In the genomic region with DNA sequence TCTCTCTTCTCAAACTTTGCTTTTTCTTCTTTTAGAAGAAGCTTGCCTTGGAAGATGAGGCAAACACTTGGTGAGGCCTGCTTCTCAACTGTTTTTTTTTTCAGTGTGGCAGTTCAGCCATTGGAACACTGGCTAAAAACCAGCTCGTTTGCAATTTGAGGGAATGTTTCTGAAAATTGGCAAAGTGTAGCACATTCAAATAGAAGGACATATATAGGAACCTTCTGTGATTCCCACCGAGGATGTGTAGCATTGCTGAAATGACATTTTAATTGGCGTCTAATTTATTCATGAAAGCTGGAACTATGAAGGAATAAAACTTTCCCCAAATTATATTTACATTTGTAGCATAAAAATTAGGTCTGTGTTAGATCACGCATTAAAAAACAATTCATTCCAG, we compare ENCODE assay signal across 25 mouse cellular contexts. TPM values are rescaled to one million over a fixed set of nuclear protein-coding genes. Genes with fewer than 3 reads are reported as not detected.
DNase-seq lines count a peak whose midpoint lies in the region; ATAC-seq lines count a peak whose summit lies in the region.
"Had no signal": no experiment of that assay in that cellular context is flagged by ENCODE, and none has a peak within 500 bp of the region (broad histone marks: within the 10 kb centered on the region; RNA-seq: fewer than 3 reads in every experiment).

No protein-coding gene starts in this region.

- H3K4me3 ChIP-seq in forebrain, embryonic 16.5 days (replicated peaks; ENCODE audit: low read length) = no peak overlapping the region
- no peak overlapping the region for H3K4me3 ChIP-seq in forebrain, embryonic 15.5 days
- H3K4me3 ChIP-seq: embryonic facial prominence, embryonic 10.5 days; embryonic facial prominence, embryonic 12.5 days had no signal

- H3K36me3 ChIP-seq in forebrain, embryonic 16.5 days (ENCODE audit: control insufficient read depth, insufficient read depth) = no peaks in the 10 kb centered on the region
- no peaks in the 10 kb centered on the region for H3K36me3 ChIP-seq in forebrain, embryonic 15.5 days
- H3K36me3 ChIP-seq: embryonic facial prominence, embryonic 10.5 days; embryonic facial prominence, embryonic 12.5 days; G1E had no signal

- H3K9ac ChIP-seq in forebrain, embryonic 16.5 days (replicated peaks; ENCODE audit: low read depth, low read length) = no peak overlapping the region
- H3K9ac ChIP-seq in forebrain, embryonic 15.5 days (replicated peaks) = no peak overlapping the region
- H3K9ac ChIP-seq: embryonic facial prominence, embryonic 12.5 days had no signal

- no peak for DNase-seq in frontal cortex, postnatal 25 days (ENCODE audit: low spot score in 2 of 2)
- DNase-seq in brain, embryonic 18.5 days (ENCODE audit: low read depth, low spot score) = peak; percentile 20
- DNase-seq in layer of hippocampus, adult 18-20 months (ENCODE audit: low spot score in 2 of 2) = no peak
- no peak for DNase-seq in adrenal gland, adult 8-10 months
- DNase-seq: adrenal gland, postnatal 10 days; adrenal gland, postnatal 25 days; B cell, adult 2 months; cerebellum, adult 11-12 months; cerebellum, adult 2 months; cerebellum, adult 9-10 months; cerebellum, postnatal 10 days; cerebellum, postnatal 25 days had no signal

- H3K9me3 ChIP-seq in forebrain, embryonic 16.5 days (ENCODE audit: control insufficient read depth, low read length) = no peaks in the 10 kb centered on the region
- H3K9me3 ChIP-seq in forebrain, embryonic 15.5 days = no peaks in the 10 kb centered on the region
- H3K9me3 ChIP-seq: embryonic facial prominence, embryonic 10.5 days; embryonic facial prominence, embryonic 12.5 days; G1E had no signal

- no peak overlapping the region for H3K27ac ChIP-seq in forebrain, embryonic 16.5 days (ENCODE audit: low read length)
- no peak overlapping the region for H3K27ac ChIP-seq in forebrain, embryonic 15.5 days (replicated peaks)
- H3K27ac ChIP-seq: embryonic facial prominence, embryonic 10.5 days; embryonic facial prominence, embryonic 12.5 days had no signal

- no peaks in the 10 kb centered on the region for H3K27me3 ChIP-seq in forebrain, embryonic 16.5 days (replicated peaks; ENCODE audit: control insufficient read depth, insufficient read depth, low read length)
- H3K27me3 ChIP-seq in forebrain, embryonic 15.5 days = no peaks in the 10 kb centered on the region
- H3K27me3 ChIP-seq: CH12.LX; embryonic facial prominence, embryonic 12.5 days had no signal

- ATAC-seq in forebrain, embryonic 16.5 days = peak; percentile 50
- no peak for ATAC-seq in forebrain, embryonic 15.5 days (replicated peaks)
- ATAC-seq in frontal cortex, adult (ENCODE audit: low TSS enrichment) = peak; percentile 26
- ATAC-seq: activated CD4-positive, CD25-positive, alpha-beta regulatory T cell, adult 4 months; CD4-positive, CD25-positive, alpha-beta regulatory T cell, adult 4 months; forebrain, embryonic 14.5 days; Patski had no signal

- 51% methylated on average over 4 of the region's 4 CpGs for WGBS in forebrain, embryonic 16.5 days
- 55% methylated on average over 4 of the region's 4 CpGs for WGBS in forebrain, embryonic 15.5 days

- H3K4me2 ChIP-seq in forebrain, embryonic 16.5 days (ENCODE audit: low read length) = no peak overlapping the region
- H3K4me2 ChIP-seq in forebrain, embryonic 15.5 days (replicated peaks) = no peak overlapping the region
- H3K4me2 ChIP-seq: embryonic facial prominence, embryonic 12.5 days had no signal

- no peaks in the 10 kb centered on the region for H3K4me1 ChIP-seq in forebrain, embryonic 16.5 days (replicated peaks; ENCODE audit: control insufficient read depth, insufficient read depth, low read length)
- H3K4me1 ChIP-seq in forebrain, embryonic 15.5 days = no peaks in the 10 kb centered on the region
- H3K4me1 ChIP-seq: embryonic facial prominence, embryonic 10.5 days; embryonic facial prominence, embryonic 12.5 days had no signal

RNA-seq across cellular contexts. Expression of a gene that starts 11.7 kb away (rescaled TPM):
- 2.3 and 3.1 TPM in 2 replicates for polyA plus RNA-seq in forebrain, embryonic 16.5 days (2015; fragmentation: Nextera tagmentation; extraction: Ambion mirVana)
- 2.5 and 2.9 TPM in 2 replicates for polyA plus RNA-seq in forebrain, embryonic 15.5 days (2015; fragmentation: Nextera tagmentation; extraction: Ambion mirVana)
- total RNA-seq in layer of hippocampus, adult 18-20 months (2021) = under 1 TPM in 1 of 2 experiments, not detected in 1; 0.15 TPM
- total RNA-seq in adrenal gland, adult 8-10 months (2022) = under 1 TPM in 1 of 4 experiments, not detected in 3; 0.13 TPM
- total RNA-seq: adrenal gland, adult 18-20 months; adrenal gland, postnatal 25 days; adrenal gland, postnatal 4 days; CH12.LX had no signal
- polyA plus RNA-seq: activated CD4-positive, CD25-positive, alpha-beta regulatory T cell, adult 4 months; CD4-positive, CD25-positive, alpha-beta regulatory T cell, adult 4 months; G1E; Patski had no signal
